Mouse (Mus musculus) myocyte (in vitro differentiated cells): ENCODE data around the gene Fam205c.

Source experiments
- CEBPB ChIP-seq: IDR thresholded peaks from 2 replicates; pipeline ENCODE4 v1.6.1; 2011; ENCODE audit warnings: mild to moderate bottlenecking, moderate library complexity; ENCODE audit not compliant: poor library complexity, insufficient read depth, severe bottlenecking
- MAX ChIP-seq: IDR thresholded peaks from one replicate; pipeline ENCODE4 v1.6.1; 2011; ENCODE audit warnings: low read depth, mild to moderate bottlenecking, control low read depth
- MYOG ChIP-seq, 3 experiments: IDR thresholded peaks; one replicate each; pipeline ENCODE4 v1.6.1; 2011; ENCODE audit warnings: control low read depth in 2 of 3, low read depth in 2 of 3, mild to moderate bottlenecking in 2 of 3; ENCODE audit not compliant: insufficient read length in 2 of 3, control insufficient read depth in 1 of 3, insufficient read depth in 1 of 3
- POLR2A ChIP-seq: IDR thresholded peaks from one replicate; pipeline ENCODE4 v1.6.1; 2011; ENCODE audit warnings: low read depth, mild to moderate bottlenecking, control low read depth, moderate library complexity; ENCODE audit not compliant: insufficient read length
- TCF12 ChIP-seq: IDR thresholded peaks from one replicate; pipeline ENCODE4 v1.6.1; 2011; ENCODE audit warnings: mild to moderate bottlenecking, control low read depth; ENCODE audit not compliant: poor library complexity, insufficient read depth, severe bottlenecking
- USF1 ChIP-seq: IDR thresholded peaks from one replicate; pipeline ENCODE4 v1.6.1; 2011; ENCODE audit warnings: low read depth, mild to moderate bottlenecking, control low read depth, moderate library complexity

DNA sequence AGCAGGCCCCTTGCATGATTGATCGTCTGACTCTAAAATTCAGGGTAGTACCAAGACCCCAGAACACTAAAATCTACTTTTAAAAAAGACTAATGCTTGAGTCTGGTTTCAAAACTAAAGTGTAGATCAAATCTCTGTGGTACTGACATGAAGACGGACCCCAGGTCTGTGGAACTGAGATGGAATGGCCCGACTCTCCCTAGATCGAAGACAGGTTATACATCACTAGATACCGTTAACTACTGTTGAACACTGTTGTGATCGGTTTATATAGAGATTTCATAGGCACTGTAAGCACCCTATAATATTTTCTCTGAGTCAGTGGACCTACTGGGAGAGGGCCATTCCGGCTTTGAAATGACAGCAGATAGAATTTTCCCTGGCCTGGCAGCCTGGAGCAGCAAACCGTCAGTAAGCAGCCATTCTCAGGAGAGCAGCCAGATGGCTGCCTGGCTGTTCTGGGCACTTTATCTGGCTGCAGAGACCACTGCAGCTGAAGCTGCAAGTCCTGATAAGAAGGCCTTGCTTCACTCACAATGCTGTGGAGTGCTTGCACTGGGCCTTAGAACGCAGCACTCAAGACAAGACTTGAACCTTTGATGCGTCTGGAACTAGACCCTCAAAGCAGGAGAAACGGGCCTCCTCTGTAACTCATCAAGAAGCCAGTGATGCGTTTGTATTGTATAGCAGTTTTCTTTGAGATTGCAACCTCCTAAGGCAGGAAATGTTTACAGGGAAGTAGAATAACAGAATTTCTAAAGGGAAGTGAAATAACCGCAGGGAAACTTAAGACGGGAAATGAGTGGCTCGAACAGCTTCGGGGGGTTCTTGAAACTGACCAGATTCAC lies 6.0 kb upstream of the Fam205c start:
- no peak for TF ChIP-seq POLR2A
- TF ChIP-seq USF1, result no peak
- TF ChIP-seq TCF12, result no peak
- no peak for TF ChIP-seq MYOG (IDR thresholded peaks at IDR 0.05; ENCODE audit: control insufficient read depth in 1 of 3, insufficient read depth in 1 of 3, insufficient read length in 2 of 3, low read depth in 2 of 3)
- TF ChIP-seq CEBPB, result no peak
- no peak for TF ChIP-seq MAX
